Mouse (Mus musculus) intestine, embryonic 14.5 days (tissue): Measurements from ENCODE around the gene Vinac1. TPM values are rescaled to one million over a fixed set of nuclear protein-coding genes. Genes with fewer than 3 reads are reported as not detected.

Source experiments
- ATAC-seq: fragments of 200-750 bp; cut with Nextera tagmentation; replicated peaks from 2 replicates; pipeline ENCODE4 v1.8.0; 2017; ENCODE audit warnings: low read depth, moderate number of reproducible peaks, moderate TSS enrichment, moderate library complexity; ENCODE audit not compliant: low FRiP score, low TSS enrichment
- DNase-seq: peaks from one replicate; pipeline ENCODE4 v3.0.0-alpha.2; 2018; ENCODE audit warnings: low spot score
- H3K27ac ChIP-seq: fragments of 300-500 bp; sonication (generic); 2 replicates; pipeline ENCODE4 v1.5.1; 2014; ENCODE audit warnings: low read depth, mild to moderate bottlenecking, control low read depth
- H3K27me3 ChIP-seq: fragments of 300-500 bp; sonication (generic); replicated peaks from 2 replicates; pipeline ENCODE4 v1.6.1; 2014; ENCODE audit warnings: low read length, control low read depth; ENCODE audit not compliant: control insufficient read depth, insufficient read depth
- H3K36me3 ChIP-seq: fragments of 300-500 bp; sonication (generic); 2 replicates; pipeline ENCODE4 v1.6.1; 2014; ENCODE audit warnings: low read length, control low read depth; ENCODE audit not compliant: control insufficient read depth, insufficient read depth
- H3K4me1 ChIP-seq: fragments of 300-500 bp; sonication (generic); replicated peaks from 2 replicates; pipeline ENCODE4 v1.6.1; 2014; ENCODE audit warnings: low read length, control low read depth, mixed read lengths; ENCODE audit not compliant: control insufficient read depth, insufficient read depth
- H3K4me2 ChIP-seq: fragments of 300-500 bp; sonication (generic); 2 replicates; pipeline ENCODE4 v1.6.1; 2014; ENCODE audit warnings: low read length
- H3K4me3 ChIP-seq: fragments of 300-500 bp; sonication (generic); 2 replicates; pipeline ENCODE4 v1.5.1; 2014; ENCODE audit warnings: low read depth, low read length, control low read depth, mixed read lengths
- H3K9ac ChIP-seq: fragments of 300-500 bp; sonication (generic); 2 replicates; pipeline ENCODE4 v1.6.1; 2014; ENCODE audit warnings: mild to moderate bottlenecking, low read length
- H3K9me3 ChIP-seq: fragments of 300-500 bp; sonication (generic); 2 replicates; pipeline ENCODE4 v1.6.1; 2016; ENCODE audit warnings: low read length, control low read depth; ENCODE audit not compliant: control insufficient read depth
- WGBS: fragments of 180-500 bp; shearing (Covaris S2); extraction: QIAGEN DNeasy Blood & Tissue Kit; methylation state at CpG from one replicate; pipeline ENCODE4 v1.1.7; 2014; 5-methylcytosine and 5-hydroxymethylcytosine counted together
- polyA plus RNA-seq: library from polyadenylated mRNA; unstranded; fragments of >200 nt; fragmentation: Nextera tagmentation; extraction: Ambion mirVana; gene quantifications from 2 replicates; pipeline ENCODE4 v1.2.1, GENCODE M21; 2014

Vinac1 gene
- polyA plus RNA-seq, 1 experiment from 2014 or later = 0.09 TPM

GRCm38 (mm10) chr2:129078313-129078712 lies 30.3 kb upstream of the Vinac1 start:
- Histone ChIP-seq H3K4me2 (no peak overlapping the region), H3K9me3 (no peaks in the 10 kb centered on the region), H3K36me3 (peaks cover 61% of the 10 kb centered on the region), H3K4me3 (no peak overlapping the region), H3K27me3 (no peaks in the 10 kb centered on the region), H3K27ac (no peak overlapping the region), H3K9ac (no peak overlapping the region), H3K4me1 (no peaks in the 10 kb centered on the region)
- WGBS = 84% methylated on average over 3 of the region's 3 CpGs
- DNase-seq = no peak
- no peak for ATAC-seq

- Histone ChIP-seq H3K4me1 (peaks cover 11% of the 10 kb centered on the region), H3K9me3 (no peaks in the 10 kb centered on the region), H3K27me3 (no peaks in the 10 kb centered on the region), H3K4me3 (no peak overlapping the region), H3K36me3 (no peaks in the 10 kb centered on the region), H3K4me2 (no peak overlapping the region), H3K27ac (no peak overlapping the region), H3K9ac (no peak overlapping the region)
- ATAC-seq (no peak), DNase-seq (no peak)
- 84% methylated on average over 3 of the region's 3 CpGs for WGBS
Measured at GRCm38 (mm10) chr2:129070296-129070695, 22.3 kb upstream of the Vinac1 start.

- Histone ChIP-seq H3K9me3 (no peaks in the 10 kb centered on the region), H3K4me2 (peak overlapping the region; percentile 79), H3K36me3 (no peaks in the 10 kb centered on the region), H3K27ac (peak overlapping the region; percentile 71), H3K27me3 (no peaks in the 10 kb centered on the region), H3K9ac (peak overlapping the region; percentile 77), H3K4me3 (peak overlapping the region; percentile 91), H3K4me1 (peaks cover 11% of the 10 kb centered on the region)
- DNase-seq (peak; percentile 87), ATAC-seq (peak; percentile 76)
- under 1% methylated on average over 20 of the region's 20 CpGs for WGBS
Measured at GRCm38 (mm10) chr2:129066326-129066725, 18.4 kb upstream of the Vinac1 start.

GRCm38 (mm10) chr2:129065437-129066282 lies 17.7 kb upstream of the Vinac1 start, which contains the start of gene Ttl:
Gene Ttl, plus strand, starts transcription at chr2:129065942.
- H3K36me3 ChIP-seq = no peaks in the 10 kb centered on the region
- DNase-seq (peak; percentile 87), ATAC-seq (peak; percentile 94)
- peaks cover 11% of the 10 kb centered on the region for H3K4me1 ChIP-seq
- peak within 1 kb of the TSS; percentile 91 for H3K4me3 ChIP-seq
- no peaks in the 10 kb centered on the region for H3K9me3 ChIP-seq
- peak within 1 kb of the TSS; percentile 71 for H3K27ac ChIP-seq
- 1% methylated on average over 62 of the region's 62 CpGs for WGBS
- H3K4me2 ChIP-seq = peak within 1 kb of the TSS; percentile 79
- no peaks in the 10 kb centered on the region for H3K27me3 ChIP-seq
- H3K9ac ChIP-seq = peak within 1 kb of the TSS; percentile 77

GRCm38 (mm10) chr2:129061456-129062059 lies 13.6 kb upstream of the Vinac1 start:
- H3K36me3 ChIP-seq = no peaks in the 10 kb centered on the region

GRCm38 (mm10) chr2:129057920-129058361 lies 10.0 kb upstream of the Vinac1 start:
- DNase-seq = no peak
- Histone ChIP-seq H3K9me3 (peaks cover 6% of the 10 kb centered on the region), H3K9ac (no peak overlapping the region), H3K27me3 (no peaks in the 10 kb centered on the region), H3K4me3 (no peak overlapping the region), H3K27ac (no peak overlapping the region), H3K4me1 (no peaks in the 10 kb centered on the region), H3K4me2 (no peak overlapping the region), H3K36me3 (no peaks in the 10 kb centered on the region)
- WGBS = 84% methylated on average over 6 of the region's 6 CpGs
- no peak for ATAC-seq

More at GRCm38 (mm10) chr2:129061456-129062059, 13.6 kb upstream of the Vinac1 start:
- Histone ChIP-seq H3K9ac (no peak overlapping the region), H3K27ac (no peak overlapping the region), H3K9me3 (peaks cover 6% of the 10 kb centered on the region), H3K27me3 (no peaks in the 10 kb centered on the region), H3K4me1 (no peaks in the 10 kb centered on the region; the same call in 1 of the 2 replicates), H3K4me3 (no peak overlapping the region), H3K4me2 (no peak overlapping the region)
- no peak for ATAC-seq
- DNase-seq = no peak
- 61% methylated on average over 10 of the region's 10 CpGs for WGBS

- Histone ChIP-seq H3K9me3 (peaks cover 6% of the 10 kb centered on the region), H3K4me2 (no peak overlapping the region), H3K36me3 (no peaks in the 10 kb centered on the region), H3K27ac (no peak overlapping the region), H3K4me3 (no peak overlapping the region), H3K27me3 (no peaks in the 10 kb centered on the region), H3K4me1 (no peaks in the 10 kb centered on the region), H3K9ac (no peak overlapping the region)
- no peak for DNase-seq
- WGBS = 94% methylated on average over 8 of the region's 8 CpGs
- ATAC-seq = no peak
Measured at GRCm38 (mm10) chr2:129057256-129057655, 9.3 kb upstream of the Vinac1 start.

- Histone ChIP-seq H3K4me1 (no peaks in the 10 kb centered on the region), H3K4me3 (no peak overlapping the region), H3K4me2 (no peak overlapping the region), H3K9me3 (peaks cover 6% of the 10 kb centered on the region), H3K27me3 (no peaks in the 10 kb centered on the region), H3K27ac (no peak overlapping the region), H3K9ac (no peak overlapping the region), H3K36me3 (no peaks in the 10 kb centered on the region)
- 53% methylated on average over 9 of the region's 9 CpGs for WGBS
- ATAC-seq (no peak), DNase-seq (no peak)
Measured at GRCm38 (mm10) chr2:129056597-129056996, 8.6 kb upstream of the Vinac1 start.
